17 mouse cellular contexts compared by ENCODE assay signal in genomic region chr4:135976146-135976545, GRCm38 (mm10). TPM values are rescaled to one million over a fixed set of nuclear protein-coding genes. Genes with fewer than 3 reads are reported as not detected.
DNase-seq lines count a peak whose midpoint lies in the region; ATAC-seq lines count a peak whose summit lies in the region.
"Had no signal": no experiment of that assay in that cellular context is flagged by ENCODE, and none has a peak within 500 bp of the region (broad histone marks: within the 10 kb centered on the region; RNA-seq: fewer than 3 reads in every experiment).

No protein-coding gene starts in this region.

- no peak for ATAC-seq in cerebellum, adult (ENCODE audit: insufficient number of reproducible peaks, low FRiP score, low TSS enrichment)
- ATAC-seq: activated CD4-positive, CD25-positive, alpha-beta regulatory T cell, adult 4 months; CD4-positive, CD25-positive, alpha-beta regulatory T cell, adult 4 months; forebrain, embryonic 14.5 days; forebrain, embryonic 16.5 days; Patski had no signal

- DNase-seq in cerebellum, adult 11-12 months: peak; percentile 42
- DNase-seq in cerebellum, adult 18-20 months: no peak
- peak; percentile 23 for DNase-seq in cerebellum, adult 9-10 months
- peak; percentile 89 for DNase-seq in heart, adult 11 months
- no peak for DNase-seq in heart, adult 18-20 months
- DNase-seq in cerebellum, postnatal 10 days: peak; percentile 18 to 28
- DNase-seq: adrenal gland, adult 8-10 months; adrenal gland, postnatal 14 days; adrenal gland, postnatal 36 days; B cell, adult 2 months; embryo, embryonic 11 days had no signal

RNA-seq across cellular contexts. Expression of gene Lypla2, which starts 3.7 kb away (rescaled TPM):
- total RNA-seq in heart, adult 18-20 months (2021): 10 to 100 TPM; 36.6 to 37.8 TPM

RNA-seq across cellular contexts. Expression of gene Pithd1, which starts 10.9 kb away (rescaled TPM):
- total RNA-seq in heart, adult 18-20 months (2021): 10 to 100 TPM; 22.1 to 25.1 TPM

RNA-seq across cellular contexts. Expression of gene Gale, which starts 12.6 kb away (rescaled TPM):
- total RNA-seq in heart, adult 18-20 months (2021): 1 to 10 TPM; 1.8 to 2.7 TPM

RNA-seq across cellular contexts. Expression of gene Hmgcl, which starts 29.9 kb away (rescaled TPM):
- total RNA-seq in heart, adult 18-20 months (2021): 10 to 100 TPM; 87.3 to 91.7 TPM

RNA-seq across cellular contexts. Expression of gene Eloa, which starts 45.4 kb away (rescaled TPM):
- total RNA-seq in heart, adult 18-20 months (2021): 10 to 100 TPM; 33.8 to 34.4 TPM

Comparison
In these comparisons a context has a peak if more than half of its experiments do, and no peak if none do; other contexts are left out.
1. DNase-seq: peak in cerebellum, adult 11-12 months (single experiment), cerebellum, adult 9-10 months (single experiment), heart, adult 11 months (single experiment) and cerebellum, postnatal 10 days (2 of 2); none in cerebellum, adult 18-20 months (0 of 2) and heart, adult 18-20 months (0 of 2).